Comparison of ENCODE assay signal across 26 mouse cellular contexts in the genomic region with DNA sequence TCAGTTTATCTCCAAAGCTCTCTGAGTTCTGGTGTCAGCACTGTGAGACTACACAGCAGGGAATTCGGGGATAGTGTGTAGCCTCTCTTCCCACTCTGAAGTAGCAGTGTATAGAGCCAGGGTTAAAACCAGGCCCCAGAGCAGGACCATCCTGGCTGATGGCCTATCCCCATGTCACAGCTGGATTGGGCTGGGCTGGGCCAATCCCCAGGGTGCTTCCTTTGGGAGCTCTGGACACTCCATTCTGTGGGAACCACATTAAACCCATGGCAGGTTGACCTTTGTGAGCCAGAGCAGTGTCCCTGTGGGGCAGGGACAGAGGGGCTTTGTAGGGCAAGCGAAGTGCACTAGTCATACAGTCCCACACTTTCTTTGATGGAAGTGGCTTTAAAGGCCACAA. TPM values are rescaled to one million over a fixed set of nuclear protein-coding genes. Genes with fewer than 3 reads are reported as not detected.
DNase-seq lines count a peak whose midpoint lies in the region; ATAC-seq lines count a peak whose summit lies in the region.
"Had no signal": no experiment of that assay in that cellular context is flagged by ENCODE, and none has a peak within 500 bp of the region (broad histone marks: within the 10 kb centered on the region; RNA-seq: fewer than 3 reads in every experiment).

No protein-coding gene starts in this region.

- no peak overlapping the region for H3K4me3 ChIP-seq in neural tube, embryonic 11.5 days (ENCODE audit: low read depth, low read length)
- no peak overlapping the region for H3K4me3 ChIP-seq in neural tube, embryonic 15.5 days (replicated peaks)
- H3K4me3 ChIP-seq in limb, embryonic 13.5 days: 0 out of 2 replicates have a peak overlapping the region, but pooled peaks have one; percentile 55
- no peak overlapping the region for H3K4me3 ChIP-seq in liver, embryonic 12.5 days
- H3K4me3 ChIP-seq: left cerebral cortex, adult 2 months; lung, embryonic 15.5 days; midbrain, embryonic 12.5 days had no signal

- DNase-seq in heart, adult 9 months (ENCODE audit: low spot score in 2 of 2): peak; percentile 34 to 40
- no peak for DNase-seq in heart, adult 8-10 months (ENCODE audit: low spot score)
- DNase-seq in neural tube, embryonic 11.5 days (ENCODE audit: low spot score): peak; percentile 8
- DNase-seq in adrenal gland, adult 8-10 months: no peak
- DNase-seq in lung, postnatal 14 days: no peak
- DNase-seq: adrenal gland, postnatal 36 days; B cell, adult 2 months; cerebellum, adult 9-10 months; kidney, adult 9 months; layer of hippocampus, adult 9-11 months; spleen, adult 18-20 months had no signal

- no peak overlapping the region for H3K4me2 ChIP-seq in neural tube, embryonic 11.5 days (ENCODE audit: low read depth)
- H3K4me2 ChIP-seq in neural tube, embryonic 15.5 days: no peak overlapping the region
- H3K4me2 ChIP-seq in limb, embryonic 13.5 days (replicated peaks): peak overlapping the region; percentile 81
- no peak overlapping the region for H3K4me2 ChIP-seq in liver, embryonic 12.5 days
- H3K4me2 ChIP-seq: midbrain, embryonic 12.5 days had no signal

- H3K36me3 ChIP-seq in neural tube, embryonic 11.5 days (ENCODE audit: control insufficient read depth, insufficient read depth, low read length): no peaks in the 10 kb centered on the region
- H3K36me3 ChIP-seq in neural tube, embryonic 15.5 days: no peaks in the 10 kb centered on the region
- H3K36me3 ChIP-seq in limb, embryonic 13.5 days: peaks cover 5% of the 10 kb centered on the region; the same call in 1 of the 2 replicates
- H3K36me3 ChIP-seq in liver, embryonic 12.5 days: no peaks in the 10 kb centered on the region
- H3K36me3 ChIP-seq: embryonic facial prominence, embryonic 12.5 days; heart, embryonic 15.5 days; lung, embryonic 15.5 days; midbrain, embryonic 12.5 days had no signal

- H3K27me3 ChIP-seq in neural tube, embryonic 11.5 days (ENCODE audit: control insufficient read depth, insufficient read depth, low read length): peaks cover 12% of the 10 kb centered on the region; the same call in 1 of the 2 replicates
- H3K27me3 ChIP-seq in neural tube, embryonic 15.5 days (replicated peaks): peaks cover 16% of the 10 kb centered on the region
- H3K27me3 ChIP-seq in limb, embryonic 13.5 days: no peaks in the 10 kb centered on the region
- peaks cover 43% of the 10 kb centered on the region for H3K27me3 ChIP-seq in liver, embryonic 12.5 days (replicated peaks)
- H3K27me3 ChIP-seq: embryonic facial prominence, embryonic 12.5 days had no signal

- no peak overlapping the region for H3K9ac ChIP-seq in neural tube, embryonic 11.5 days (ENCODE audit: low read length)
- no peak overlapping the region for H3K9ac ChIP-seq in neural tube, embryonic 15.5 days (replicated peaks)
- H3K9ac ChIP-seq in limb, embryonic 13.5 days: no peak overlapping the region
- no peak overlapping the region for H3K9ac ChIP-seq in liver, embryonic 12.5 days
- H3K9ac ChIP-seq: embryonic facial prominence, embryonic 12.5 days; heart, embryonic 15.5 days; liver, embryonic 14.5 days; lung, embryonic 15.5 days; midbrain, embryonic 12.5 days had no signal

- ATAC-seq in neural tube, embryonic 11.5 days (ENCODE audit: insufficient read depth, low FRiP score, low TSS enrichment): no peak; the same call in 1 of the 2 replicates
- no peak for ATAC-seq in neural tube, embryonic 15.5 days (ENCODE audit: low FRiP score)
- ATAC-seq in limb, embryonic 13.5 days (ENCODE audit: low FRiP score, low read depth): no peak
- no peak for ATAC-seq in liver, embryonic 12.5 days
- ATAC-seq: forebrain, embryonic 16.5 days had no signal

- no peaks in the 10 kb centered on the region for H3K4me1 ChIP-seq in neural tube, embryonic 11.5 days (ENCODE audit: control insufficient read depth, insufficient read depth, low read length)
- peaks cover 9% of the 10 kb centered on the region; the same call in 1 of the 2 replicates for H3K4me1 ChIP-seq in neural tube, embryonic 15.5 days
- peaks cover 49% of the 10 kb centered on the region for H3K4me1 ChIP-seq in limb, embryonic 13.5 days
- H3K4me1 ChIP-seq in liver, embryonic 12.5 days: peaks cover 15% of the 10 kb centered on the region; the same call in 1 of the 2 replicates

- H3K9me3 ChIP-seq in neural tube, embryonic 11.5 days (ENCODE audit: control insufficient read depth, low read length): no peaks in the 10 kb centered on the region
- no peaks in the 10 kb centered on the region for H3K9me3 ChIP-seq in neural tube, embryonic 15.5 days (replicated peaks)
- no peaks in the 10 kb centered on the region for H3K9me3 ChIP-seq in limb, embryonic 13.5 days
- H3K9me3 ChIP-seq in liver, embryonic 12.5 days (replicated peaks): no peaks in the 10 kb centered on the region
- H3K9me3 ChIP-seq: embryonic facial prominence, embryonic 12.5 days; heart, embryonic 15.5 days; lung, embryonic 15.5 days; midbrain, embryonic 12.5 days had no signal

- 70% methylated on average over 2 of the region's 2 CpGs for WGBS in neural tube, embryonic 11.5 days
- 67% methylated on average over 2 of the region's 2 CpGs for WGBS in neural tube, embryonic 15.5 days
- WGBS in limb, embryonic 13.5 days: 89% methylated on average over 2 of the region's 2 CpGs
- 62% methylated on average over 2 of the region's 2 CpGs for WGBS in liver, embryonic 12.5 days (ENCODE audit: insufficient replicate concordance)

- H3K27ac ChIP-seq in neural tube, embryonic 11.5 days (ENCODE audit: low read depth, low read length): no peak overlapping the region
- H3K27ac ChIP-seq in neural tube, embryonic 15.5 days (replicated peaks): no peak overlapping the region
- H3K27ac ChIP-seq in limb, embryonic 13.5 days: no peak overlapping the region
- no peak overlapping the region for H3K27ac ChIP-seq in liver, embryonic 12.5 days
- H3K27ac ChIP-seq: embryonic facial prominence, embryonic 12.5 days; heart, embryonic 15.5 days; left cerebral cortex, adult 2 months; liver, embryonic 14.5 days; lung, embryonic 15.5 days; midbrain, embryonic 12.5 days had no signal

RNA-seq across cellular contexts. Expression of gene Anpep, which starts 14.5 kb away (rescaled TPM):
- 10 to 100 TPM in 3 of 4 experiments, 1 to 10 TPM in 1; 9.2 to 16.4 (median 10.3) TPM for total RNA-seq in heart, adult 8-10 months (2022)
- polyA plus RNA-seq in neural tube, embryonic 11.5 days (2014; fragmentation: Nextera tagmentation; extraction: Ambion mirVana): 7.1 and 7.9 TPM in 2 replicates
- polyA plus RNA-seq in neural tube, embryonic 15.5 days (2015; fragmentation: Nextera tagmentation; extraction: Ambion mirVana): 6.2 and 10.4 TPM in 2 replicates
- 15.2 and 18.4 TPM in 2 replicates for polyA plus RNA-seq in limb, embryonic 13.5 days (2015; fragmentation: Nextera tagmentation; extraction: Ambion mirVana)
- total RNA-seq in adrenal gland, adult 8-10 months (2022): 10 to 100 TPM; 10.5 to 21.9 (median 15.4) TPM
- 12.8 and 13.8 TPM in 2 replicates for polyA plus RNA-seq in liver, embryonic 12.5 days (2016; fragmentation: Nextera tagmentation; extraction: Ambion mirVana)

RNA-seq across cellular contexts. Expression of gene Mesp2, which starts 35.8 kb away (rescaled TPM):
- total RNA-seq in heart, adult 8-10 months (2022): under 1 TPM in 3 of 4 experiments, not detected in 1; 0.22 to 0.23 (median 0.22) TPM
- polyA plus RNA-seq in neural tube, embryonic 11.5 days (2014; fragmentation: Nextera tagmentation; extraction: Ambion mirVana): 0.20 and 0.76 TPM in 2 replicates
- polyA plus RNA-seq in neural tube, embryonic 15.5 days (2015; fragmentation: Nextera tagmentation; extraction: Ambion mirVana): 1.2 and 1.6 TPM in 2 replicates
- polyA plus RNA-seq in limb, embryonic 13.5 days (2015; fragmentation: Nextera tagmentation; extraction: Ambion mirVana): 0.19 and 0.22 TPM in 2 replicates
- 1 to 10 TPM in 1 of 4 experiments, under 1 TPM in 3; 0.41 to 1.5 (median 0.62) TPM for total RNA-seq in adrenal gland, adult 8-10 months (2022)
- polyA plus RNA-seq in liver, embryonic 12.5 days (2016; fragmentation: Nextera tagmentation; extraction: Ambion mirVana): 0.06 TPM in 2 replicates
- total RNA-seq: common myeloid progenitor, adult 5-6 weeks had no signal

RNA-seq across cellular contexts. Expression of gene Mesp1, which starts 52.8 kb away (rescaled TPM):
- total RNA-seq in heart, adult 8-10 months (2022): not detected
- polyA plus RNA-seq in neural tube, embryonic 11.5 days (2014; fragmentation: Nextera tagmentation; extraction: Ambion mirVana): not detected in 2 replicates
- polyA plus RNA-seq in neural tube, embryonic 15.5 days (2015; fragmentation: Nextera tagmentation; extraction: Ambion mirVana): not detected in 2 replicates
- not detected in 2 replicates for polyA plus RNA-seq in limb, embryonic 13.5 days (2015; fragmentation: Nextera tagmentation; extraction: Ambion mirVana)
- total RNA-seq in adrenal gland, adult 8-10 months (2022): not detected
- 0.10 TPM in 1 of 2 replicates, not detected in the other for polyA plus RNA-seq in liver, embryonic 12.5 days (2016; fragmentation: Nextera tagmentation; extraction: Ambion mirVana)
- total RNA-seq: adrenal gland, postnatal 36 days; common myeloid progenitor, adult 5-6 weeks had no signal
- polyA plus RNA-seq: embryonic facial prominence, embryonic 12.5 days; forebrain, embryonic 16.5 days; heart, embryonic 15.5 days; hindbrain, embryonic 11.5 days; limb, embryonic 11.5 days; lung, embryonic 15.5 days; midbrain, embryonic 12.5 days; neural tube, embryonic 14.5 days; stomach, embryonic 14.5 days had no signal

Comparison
In these comparisons a context has a peak if more than half of its experiments do, and no peak if none do; other contexts are left out.
1. DNase-seq: peak in heart, adult 9 months (2 of 2) and neural tube, embryonic 11.5 days (single experiment); none in heart, adult 8-10 months (single experiment), adrenal gland, adult 8-10 months (single experiment) and lung, postnatal 14 days (single experiment).